Comparison of ENCODE assay signal across 8 mouse cellular contexts in the genomic region with DNA sequence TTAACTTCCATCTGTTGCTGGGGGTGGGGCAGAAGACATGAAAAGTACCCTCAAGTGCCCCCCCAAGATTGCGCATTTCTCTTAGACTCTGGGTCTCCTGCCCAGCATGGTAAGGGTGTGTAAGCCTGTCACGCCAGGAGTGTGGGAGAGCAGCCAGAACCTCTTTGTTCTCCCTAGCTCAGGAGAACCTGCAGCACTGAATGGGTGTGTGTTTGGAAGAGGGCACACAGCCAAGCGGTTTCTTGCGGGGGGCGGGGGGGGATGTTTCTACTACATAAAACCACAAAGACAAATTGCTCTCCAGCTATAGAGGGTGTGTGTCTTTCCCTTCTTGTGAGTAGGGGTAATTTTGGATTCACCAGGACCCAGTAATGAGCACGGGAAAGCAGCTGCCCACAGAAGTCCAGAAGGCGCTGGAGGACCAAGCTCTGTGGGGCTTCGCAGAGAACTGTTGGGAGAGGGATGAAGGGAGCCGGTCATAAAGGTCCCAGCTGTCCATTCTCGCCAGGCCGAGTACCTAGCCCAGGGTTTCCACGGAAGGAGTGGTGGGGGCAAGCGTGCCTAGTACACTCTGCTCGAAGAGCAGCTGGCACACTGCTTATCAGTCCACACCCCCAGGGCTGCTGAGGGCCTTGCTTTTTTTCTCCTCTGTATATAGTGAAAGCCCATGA. TPM values are rescaled to one million over a fixed set of nuclear protein-coding genes. Genes with fewer than 3 reads are reported as not detected.
DNase-seq lines count a peak whose midpoint lies in the region; ATAC-seq and TF ChIP-seq lines count a peak whose summit lies in the region.

No protein-coding gene starts in this region.

- no peak for TF ChIP-seq CTCF in spleen, adult 2 months (IDR thresholded peaks at IDR 0.05; ENCODE audit: extremely low read depth, insufficient read depth, insufficient read length, insufficient replicate concordance)

- peak; percentile 74 for ATAC-seq in hindbrain, embryonic 14.5 days (ENCODE audit: low FRiP score)
- peak; percentile 46; the same call in 1 of the 2 replicates for ATAC-seq in stomach, embryonic 16.5 days (ENCODE audit: insufficient read depth, low FRiP score)
- ATAC-seq in frontal cortex, adult (ENCODE audit: low TSS enrichment) = no peak

- H3K4me2 ChIP-seq in hindbrain, embryonic 14.5 days (replicated peaks) = 0 out of 2 replicates have a peak overlapping the region, but pooled peaks have one; percentile 2
- H3K4me2 ChIP-seq in stomach, embryonic 16.5 days (ENCODE audit: low read depth, low read length) = peak overlapping the region; percentile 28; the same call in 1 of the 2 replicates

- H3K27me3 ChIP-seq in spleen, adult 2 months (ENCODE audit: control insufficient read depth, insufficient read depth, low read length) = no peaks in the 10 kb centered on the region
- no peaks in the 10 kb centered on the region for H3K27me3 ChIP-seq in hindbrain, embryonic 14.5 days (ENCODE audit: control insufficient read depth, insufficient read depth, low read length)
- H3K27me3 ChIP-seq in stomach, embryonic 16.5 days (ENCODE audit: control insufficient read depth, insufficient read depth, low read length) = no peaks in the 10 kb centered on the region

- H3K36me3 ChIP-seq in spleen, adult 2 months (ENCODE audit: control insufficient read depth, insufficient read depth, low read length) = no peaks in the 10 kb centered on the region
- no peaks in the 10 kb centered on the region for H3K36me3 ChIP-seq in hindbrain, embryonic 14.5 days (replicated peaks; ENCODE audit: control insufficient read depth, insufficient read depth)
- H3K36me3 ChIP-seq in stomach, embryonic 16.5 days (ENCODE audit: control insufficient read depth, insufficient read depth, low read length) = no peaks in the 10 kb centered on the region

- no peaks in the 10 kb centered on the region for H3K9me3 ChIP-seq in hindbrain, embryonic 14.5 days (ENCODE audit: control insufficient read depth, low read length)
- no peaks in the 10 kb centered on the region for H3K9me3 ChIP-seq in stomach, embryonic 16.5 days (replicated peaks; ENCODE audit: control insufficient read depth, low read length)

- peak; percentile 41 to 63 for DNase-seq in adrenal gland, adult (ENCODE audit: inconsistent age in 2 of 2, low spot score in 1 of 2)
- no peak for DNase-seq in adrenal gland, postnatal 36 days
- no peak for DNase-seq in spleen, adult 2 months (ENCODE audit: low read depth in 1 of 2, low spot score in 2 of 2)
- no peak for DNase-seq in spleen, adult 18-20 months
- DNase-seq in hindbrain, embryonic 14.5 days (ENCODE audit: low spot score) = peak; percentile 67
- DNase-seq in lung, postnatal 10 days = peak; percentile 79

- no peak overlapping the region for H3K4me3 ChIP-seq in spleen, adult 2 months (ENCODE audit: extremely low read depth, insufficient read depth, insufficient read length)
- no peak overlapping the region for H3K4me3 ChIP-seq in hindbrain, embryonic 14.5 days (replicated peaks; ENCODE audit: low read length)
- H3K4me3 ChIP-seq in stomach, embryonic 16.5 days (replicated peaks; ENCODE audit: low read length) = no peak overlapping the region

- 45% methylated on average over 14 of the region's 14 CpGs for WGBS in spleen, adult 2 months
- 18% methylated on average over 14 of the region's 14 CpGs for WGBS in hindbrain, embryonic 14.5 days
- 31% methylated on average over 14 of the region's 14 CpGs for WGBS in stomach, embryonic 16.5 days

- H3K4me1 ChIP-seq in spleen, adult 2 months (ENCODE audit: control insufficient read depth, insufficient read depth, insufficient read length) = peaks cover 56% of the 10 kb centered on the region
- H3K4me1 ChIP-seq in hindbrain, embryonic 14.5 days (replicated peaks; ENCODE audit: control insufficient read depth, insufficient read depth, low read length) = peaks cover 28% of the 10 kb centered on the region
- H3K4me1 ChIP-seq in stomach, embryonic 16.5 days (ENCODE audit: control insufficient read depth, insufficient read depth, low read length) = peaks cover 81% of the 10 kb centered on the region

- TF ChIP-seq POLR2A in spleen, adult 2 months (IDR thresholded peaks at IDR 0.05; ENCODE audit: low read depth, low read length) = no peak

- H3K9ac ChIP-seq in hindbrain, embryonic 14.5 days = peak overlapping the region; percentile 14; the same call in 1 of the 2 replicates
- peak overlapping the region; percentile 59 for H3K9ac ChIP-seq in stomach, embryonic 16.5 days (ENCODE audit: low read length)

- peak overlapping the region; percentile 37 for H3K27ac ChIP-seq in spleen, adult 2 months (ENCODE audit: insufficient read depth, low read length)
- peak overlapping the region; percentile 75 for H3K27ac ChIP-seq in hindbrain, embryonic 14.5 days
- peak overlapping the region; percentile 98 for H3K27ac ChIP-seq in stomach, embryonic 16.5 days (ENCODE audit: low read length)

RNA-seq across cellular contexts. Expression of gene Chit1, which starts 14.6 kb away (rescaled TPM):
- not detected for total RNA-seq in adrenal gland, postnatal 36 days (2021)
- polyA plus RNA-seq in spleen, adult 2 months (2012; rRNA removed) = 0.20 TPM in 1 of 2 replicates, not detected in the other
- polyA plus RNA-seq in hindbrain, embryonic 14.5 days (2014; fragmentation: Nextera tagmentation; extraction: Ambion mirVana) = 0.20 and 0.23 TPM in 2 replicates
- 4.8 and 8.4 TPM in 2 replicates for polyA plus RNA-seq in stomach, embryonic 16.5 days (2015; fragmentation: Nextera tagmentation; extraction: Ambion mirVana)

RNA-seq across cellular contexts. Expression of gene Btg2, which starts 17.5 kb away (rescaled TPM):
- total RNA-seq in adrenal gland, postnatal 36 days (2021) = 10 to 100 TPM; 38.7 to 39.1 TPM
- 115 and 123 TPM in 2 replicates for polyA plus RNA-seq in spleen, adult 2 months (2012; rRNA removed)
- polyA plus RNA-seq in hindbrain, embryonic 14.5 days (2014; fragmentation: Nextera tagmentation; extraction: Ambion mirVana) = 26.3 and 29.0 TPM in 2 replicates
- 98.5 and 110 TPM in 2 replicates for polyA plus RNA-seq in stomach, embryonic 16.5 days (2015; fragmentation: Nextera tagmentation; extraction: Ambion mirVana)

RNA-seq across cellular contexts. Expression of gene Fmod, which starts 59.3 kb away (rescaled TPM):
- 1 to 10 TPM; 9.3 to 9.8 TPM for total RNA-seq in adrenal gland, postnatal 36 days (2021)
- 10.6 and 12.4 TPM in 2 replicates for polyA plus RNA-seq in spleen, adult 2 months (2012; rRNA removed)
- polyA plus RNA-seq in hindbrain, embryonic 14.5 days (2014; fragmentation: Nextera tagmentation; extraction: Ambion mirVana) = 5.3 and 6.2 TPM in 2 replicates
- 12.3 and 13.1 TPM in 2 replicates for polyA plus RNA-seq in stomach, embryonic 16.5 days (2015; fragmentation: Nextera tagmentation; extraction: Ambion mirVana)

Comparison
In these comparisons a context has a peak if more than half of its experiments do, and no peak if none do; other contexts are left out.
1. DNase-seq: peak in adrenal gland, adult (2 of 2), hindbrain, embryonic 14.5 days (single experiment) and lung, postnatal 10 days (single experiment); none in adrenal gland, postnatal 36 days (0 of 2), spleen, adult 2 months (0 of 2) and spleen, adult 18-20 months (0 of 2).
2. H3K27ac ChIP-seq: peak in every context shown above with its lines; median percentile 98 in stomach, embryonic 16.5 days; 75 in hindbrain, embryonic 14.5 days; 37 in spleen, adult 2 months.